Mouse (Mus musculus) ES-E14 (cell line): ENCODE data around the gene Cpsf6. TPM values are rescaled to one million over a fixed set of nuclear protein-coding genes. Genes with fewer than 3 reads are reported as not detected.

ENCODE experiments used
- DNase-seq: peaks from one replicate; pipeline ENCODE4 v3.0.0-alpha.2; 2013; ENCODE audit warnings: low read depth, low spot score
- H3K27ac ChIP-seq: 2 replicates; pipeline ENCODE4 v1.5.1; 2012; ENCODE audit warnings: low read depth, mild to moderate bottlenecking, low read length, moderate library complexity, mixed read lengths; ENCODE audit not compliant: poor library complexity, insufficient read depth, severe bottlenecking
- H3K36me3 ChIP-seq: 2 replicates; pipeline ENCODE4 v1.6.1; 2012; ENCODE audit warnings: mild to moderate bottlenecking, low read length, moderate library complexity, mixed read lengths; ENCODE audit not compliant: control insufficient read depth, poor library complexity, insufficient read depth, severe bottlenecking
- H3K4me1 ChIP-seq, 2 experiments: fragments of 150-350 bp in 1 of 2; sonication (generic) in 1 of 2; 2 replicates each; pipeline ENCODE4 v1.6.1; 2012; ENCODE audit warnings: low read length in 2 of 2, mild to moderate bottlenecking in 1 of 2, mixed read lengths in 1 of 2; ENCODE audit not compliant: control insufficient read depth in 2 of 2, insufficient read depth in 2 of 2, poor library complexity in 1 of 2
- H3K4me3 ChIP-seq, 2 experiments: fragments of 150-350 bp in 1 of 2; sonication (generic) in 1 of 2; 2 replicates each; pipeline ENCODE4 v1.5.1; 2012; ENCODE audit warnings: low read length in 2 of 2, low read depth in 1 of 2, mild to moderate bottlenecking in 1 of 2, mixed read lengths in 1 of 2; ENCODE audit not compliant: insufficient read depth in 1 of 2, poor library complexity in 1 of 2, severe bottlenecking in 1 of 2
- H3K9ac ChIP-seq: 2 replicates; pipeline ENCODE4 v1.6.1; 2012; ENCODE audit warnings: low read depth, mild to moderate bottlenecking, low read length, mixed read lengths; ENCODE audit not compliant: poor library complexity, insufficient read depth, severe bottlenecking
- H3K9me3 ChIP-seq: fragments of 150-350 bp; sonication (generic); 2 replicates; pipeline ENCODE4 v1.6.1; 2012; ENCODE audit warnings: low read depth, mild to moderate bottlenecking, low read length; ENCODE audit not compliant: control insufficient read depth, insufficient read depth
- CHD2 ChIP-seq: IDR thresholded peaks from 2 replicates; pipeline ENCODE4 v1.6.1; 2014; ENCODE audit warnings: mild to moderate bottlenecking, low read depth, low read length, inconsistent platforms
- HCFC1 ChIP-seq: IDR thresholded peaks from 2 replicates; pipeline ENCODE4 v1.6.1; 2012; ENCODE audit warnings: low read length, inconsistent platforms, borderline replicate concordance; ENCODE audit not compliant: insufficient read depth
- MAFK ChIP-seq: IDR thresholded peaks from 2 replicates; pipeline ENCODE4 v1.6.1; 2014; ENCODE audit warnings: mild to moderate bottlenecking, low read depth, low read length, inconsistent platforms; ENCODE audit not compliant: insufficient read depth
- ZC3H11A ChIP-seq: IDR thresholded peaks from 2 replicates; pipeline ENCODE4 v1.6.1; 2012; ENCODE audit warnings: low read depth, mild to moderate bottlenecking, inconsistent platforms, low read length, borderline replicate concordance
- ZNF384 ChIP-seq: IDR thresholded peaks from 2 replicates; pipeline ENCODE4 v1.6.1; 2012; ENCODE audit warnings: low read depth, low read length, inconsistent platforms
- in situ Hi-C, 2 experiments: fragments of 600-800 bp; cut with MboI; formaldehyde crosslinking; loops; one replicate each; pipeline ENCODE4 v1.15.1; 2025; ENCODE audit warnings: low sequenced_read_pairs in 2 of 2, inconsistent platforms in 1 of 2; ENCODE audit not compliant: unreplicated experiment in 2 of 2
- total RNA-seq: library from RNA; depleted of rRNA; stranded (reverse); fragments of 300-350 nt; gene quantifications from 2 replicates; pipeline ENCODE4 v1.2.3, GENCODE M21; 2012

Gene Cpsf6
- total RNA-seq, 1 experiment, result 129 TPM

DNA sequence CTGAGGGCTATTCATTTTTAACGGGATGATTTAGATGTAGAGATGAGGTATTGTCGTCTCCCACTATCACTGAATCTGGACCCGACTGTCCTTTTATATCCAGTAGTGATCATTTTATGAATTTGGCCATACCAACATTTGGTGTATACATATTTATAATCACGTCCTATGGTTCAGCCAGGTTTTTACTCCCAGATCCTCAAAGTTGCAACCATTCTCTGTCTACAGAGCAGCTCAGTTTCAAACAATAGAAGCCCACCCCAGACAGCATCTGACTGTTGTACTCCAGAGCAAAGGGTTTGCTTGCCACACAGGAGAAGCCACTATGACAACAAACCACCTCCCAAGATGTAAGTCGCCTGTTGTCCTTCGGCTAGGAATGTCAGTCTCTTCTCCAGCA, 7.2 kb upstream of the Cpsf6 start:
- DNase-seq, result no peak
- TF ChIP-seq ZC3H11A, result no peak
- TF ChIP-seq HCFC1, result no peak
- no peak for TF ChIP-seq CHD2
- TF ChIP-seq ZNF384, result no peak
- no peak for TF ChIP-seq MAFK
- Histone ChIP-seq H3K36me3 (no peaks in the 10 kb centered on the region), H3K9ac (no peak overlapping the region), H3K4me1 (peaks cover 2 to 3% of the 10 kb centered on the region in 2 experiments; a peak in 1 of 4 replicates), H3K27ac (no peak overlapping the region), H3K4me3 (no peak overlapping the region), H3K9me3 (no peaks in the 10 kb centered on the region)
- in situ Hi-C loops, result no loop called here

GRCm38 (mm10) chr10:117386261-117386660, 6.4 kb upstream of the Cpsf6 start:
- Histone ChIP-seq H3K4me1 (peaks cover under 1 to 3% of the 10 kb centered on the region in 2 experiments; a peak in 1 of 4 replicates), H3K9me3 (no peaks in the 10 kb centered on the region), H3K36me3 (no peaks in the 10 kb centered on the region), H3K9ac (no peak overlapping the region), H3K27ac (no peak overlapping the region), H3K4me3 (no peak overlapping the region)
- no peak for TF ChIP-seq MAFK
- no peak for TF ChIP-seq ZNF384
- no peak for TF ChIP-seq CHD2
- no peak for TF ChIP-seq HCFC1
- no peak for TF ChIP-seq ZC3H11A
- no peak for DNase-seq
- in situ Hi-C loops, result no loop called here

DNA sequence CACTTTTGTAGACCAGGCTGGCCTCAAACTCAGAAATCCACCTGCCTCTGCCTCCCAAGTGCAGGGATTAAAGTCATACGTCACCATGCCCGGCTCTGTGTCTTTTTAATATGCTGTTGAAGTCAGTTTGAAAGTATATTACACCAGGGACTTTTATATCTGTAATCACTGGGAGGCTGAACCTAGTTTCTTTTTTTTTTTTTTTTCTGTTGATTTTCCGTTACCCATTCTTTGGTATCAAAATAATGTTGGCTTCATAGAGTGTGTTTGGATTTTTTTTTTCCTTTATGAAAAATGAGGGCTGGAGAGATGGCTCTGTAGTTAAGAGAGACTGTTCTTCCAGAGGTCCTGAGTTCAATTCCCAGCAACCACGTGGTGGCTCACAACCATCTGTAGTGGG, 5.6 kb upstream of the Cpsf6 start:
- Histone ChIP-seq H3K36me3 (no peaks in the 10 kb centered on the region), H3K4me1 (peaks cover 0 to 3% of the 10 kb centered on the region in 2 experiments; a peak in 1 of 4 replicates), H3K9me3 (no peaks in the 10 kb centered on the region), H3K27ac (no peak overlapping the region), H3K4me3 (no peak overlapping the region), H3K9ac (no peak overlapping the region)
- TF ChIP-seq CHD2 (no peak), MAFK (no peak), ZNF384 (no peak), HCFC1 (no peak), ZC3H11A (no peak)
- in situ Hi-C loops, result no loop called here
- DNase-seq, result no peak

DNA sequence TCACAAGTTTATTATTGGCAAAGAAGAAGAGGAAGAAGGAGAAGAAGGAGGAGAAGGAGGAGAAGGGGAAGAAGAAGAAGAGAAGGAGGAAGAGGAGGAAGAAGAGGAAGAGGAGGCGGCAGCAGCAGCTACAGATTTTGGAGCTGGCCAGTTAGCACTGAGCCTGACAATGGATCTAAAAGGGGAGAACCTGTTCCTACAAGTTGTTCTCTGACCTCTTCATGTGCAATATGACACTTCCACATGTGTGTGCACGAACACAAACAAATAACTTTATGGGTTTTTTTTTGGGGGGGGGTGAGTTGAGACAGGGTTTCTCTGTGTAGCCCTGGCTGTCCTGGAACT, 5.2 kb upstream of the Cpsf6 start:
- Histone ChIP-seq H3K4me1 (peaks cover 0 to 3% of the 10 kb centered on the region in 2 experiments; a peak in 1 of 4 replicates), H3K9ac (no peak overlapping the region), H3K9me3 (no peaks in the 10 kb centered on the region), H3K4me3 (no peak overlapping the region), H3K36me3 (no peaks in the 10 kb centered on the region), H3K27ac (no peak overlapping the region)
- no peak for DNase-seq
- in situ Hi-C loops, result no loop called here
- TF ChIP-seq ZNF384 (no peak), MAFK (no peak), HCFC1 (no peak), CHD2 (no peak), ZC3H11A (no peak)

GRCm38 (mm10) chr10:117384386-117385085, 4.7 kb upstream of the Cpsf6 start:
- no peaks in the 10 kb centered on the region for H3K9me3 ChIP-seq
- TF ChIP-seq MAFK (no peak), CHD2 (no peak), ZC3H11A (no peak), ZNF384 (no peak), HCFC1 (no peak)
- in situ Hi-C loops, result no loop called here
- H3K4me3 ChIP-seq, result no peak overlapping the region
- H3K36me3 ChIP-seq, result no peaks in the 10 kb centered on the region
- H3K9ac ChIP-seq, result no peak overlapping the region
- no peak for DNase-seq
- H3K27ac ChIP-seq, result no peak overlapping the region
- peaks cover 3% of the 10 kb centered on the region in 2 experiments; a peak in 1 of 4 replicates for H3K4me1 ChIP-seq
